Mouse (Mus musculus) cerebellum, adult 18-20 months (tissue): ENCODE data around the gene Cnot6.

Experiments
- DNase-seq, 2 experiments: peaks; one replicate each; pipeline ENCODE4 v3.0.0; 2021

The Cnot6 gene

DNA sequence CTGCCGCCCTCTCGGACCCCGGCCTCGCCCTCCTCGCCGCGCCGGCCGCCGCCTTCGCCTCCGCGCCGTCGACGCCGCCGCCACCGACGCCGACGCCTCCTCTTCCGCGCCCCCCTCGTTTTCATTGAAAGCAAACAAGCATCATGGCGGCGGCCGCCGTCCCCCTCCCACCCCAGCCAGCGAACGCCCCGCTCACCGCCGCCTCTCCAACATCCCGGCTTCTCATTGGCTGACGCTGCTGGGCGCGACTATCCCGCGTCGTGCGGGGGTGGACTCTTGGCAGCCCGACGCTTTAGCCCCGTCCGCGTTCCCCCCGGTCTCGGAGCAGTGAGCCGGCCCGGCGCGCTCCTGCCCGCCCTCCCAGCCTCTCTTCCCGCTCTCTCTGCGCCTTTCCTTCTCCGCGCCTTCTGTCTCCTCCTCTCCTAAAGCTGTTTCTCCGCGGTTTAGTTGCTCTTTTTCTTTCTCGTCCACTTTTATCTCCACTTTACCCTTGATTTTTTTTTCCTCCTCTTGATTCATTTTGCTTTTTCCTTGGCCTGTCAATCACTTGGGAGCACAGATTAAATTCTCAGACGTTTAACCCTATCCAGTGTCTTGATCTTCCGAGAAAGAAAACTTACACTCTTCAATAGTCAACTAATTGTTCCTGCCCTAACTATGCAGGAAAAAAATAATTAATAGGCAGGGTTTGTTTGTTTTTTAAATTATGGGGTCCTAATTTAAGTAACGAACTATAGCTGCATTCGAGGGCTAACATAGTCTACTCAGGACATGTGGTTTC, at the start of gene Cnot6:
Gene Cnot6 (minus strand): TSS at position 169 of the 781 bp plus-strand sequence.
- peak; percentile 97 to 99 for DNase-seq

DNA sequence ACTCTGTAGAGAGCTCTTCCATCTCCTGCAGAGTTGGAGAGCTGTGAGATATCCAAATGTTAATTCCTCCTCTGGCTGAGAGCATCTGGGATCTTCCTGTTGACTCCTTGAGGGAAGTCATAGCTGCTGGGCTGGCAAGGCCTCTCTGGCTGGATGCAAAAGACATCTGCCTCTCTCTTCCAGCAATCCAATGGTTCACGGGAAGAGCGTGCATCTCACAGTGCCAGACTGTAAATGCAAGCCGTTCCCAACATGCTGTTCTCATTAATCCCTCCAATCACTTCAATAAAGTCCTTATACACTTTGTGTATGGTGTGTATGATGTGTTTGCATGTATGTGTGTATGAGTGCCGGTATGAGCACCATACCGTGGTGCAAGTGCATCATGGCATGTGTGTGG, 48.6 kb upstream of the Cnot6 start:
- no peak for DNase-seq

DNA sequence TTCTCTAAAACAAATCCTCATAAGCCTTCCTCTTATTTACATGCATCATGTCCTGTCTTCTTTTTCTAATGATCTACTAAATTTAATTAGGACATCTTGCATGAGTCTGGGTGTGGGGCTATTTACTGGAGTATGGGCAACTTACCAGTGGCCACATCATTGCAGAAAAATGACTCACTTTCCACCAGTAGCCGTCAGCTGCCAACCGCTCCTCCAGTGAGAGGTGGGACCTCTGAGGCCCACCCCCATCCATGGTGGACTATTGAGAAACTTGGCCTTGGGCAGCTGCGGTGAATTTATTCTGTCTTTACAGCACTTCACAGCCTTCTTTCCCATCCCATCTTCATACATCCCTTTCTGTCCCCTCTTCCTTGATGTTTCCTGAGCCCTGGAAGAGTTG, 45.6 kb upstream of the Cnot6 start:
- DNase-seq = no peak

DNA sequence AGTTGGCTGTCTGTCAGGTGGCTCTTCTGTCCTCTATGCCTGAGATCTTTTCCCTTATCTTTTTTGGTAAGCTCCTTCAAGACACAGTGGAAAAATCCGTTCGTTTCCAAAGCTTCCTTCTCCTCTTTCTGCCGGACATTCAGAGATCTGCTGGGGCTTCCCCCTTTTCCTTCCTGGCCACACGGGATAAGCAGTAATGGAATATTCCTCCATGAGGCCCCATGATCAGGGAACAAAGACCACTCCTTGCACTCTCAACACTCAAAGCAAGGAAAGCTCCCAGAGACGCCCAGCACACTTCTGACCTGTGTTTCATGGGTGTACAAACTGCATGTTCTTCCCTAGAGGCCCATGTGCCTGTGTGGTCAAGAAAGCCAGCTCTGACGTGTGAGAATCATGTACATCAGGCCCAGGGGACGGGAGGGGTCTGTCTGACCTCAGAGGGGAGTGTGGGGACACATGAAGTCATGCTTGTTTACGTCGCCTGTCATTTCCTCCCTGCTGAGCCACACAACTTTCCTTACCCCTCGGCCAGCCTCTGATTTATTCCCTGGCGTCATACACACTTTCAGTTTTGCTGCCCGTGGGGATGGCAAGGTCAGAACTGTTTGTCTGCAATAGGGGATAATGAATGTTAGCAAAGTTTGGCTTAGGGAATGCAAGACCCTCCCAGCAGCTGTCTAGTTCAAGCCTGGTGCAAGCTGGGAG, 42.6 kb upstream of the Cnot6 start:
- no peak for DNase-seq

DNA sequence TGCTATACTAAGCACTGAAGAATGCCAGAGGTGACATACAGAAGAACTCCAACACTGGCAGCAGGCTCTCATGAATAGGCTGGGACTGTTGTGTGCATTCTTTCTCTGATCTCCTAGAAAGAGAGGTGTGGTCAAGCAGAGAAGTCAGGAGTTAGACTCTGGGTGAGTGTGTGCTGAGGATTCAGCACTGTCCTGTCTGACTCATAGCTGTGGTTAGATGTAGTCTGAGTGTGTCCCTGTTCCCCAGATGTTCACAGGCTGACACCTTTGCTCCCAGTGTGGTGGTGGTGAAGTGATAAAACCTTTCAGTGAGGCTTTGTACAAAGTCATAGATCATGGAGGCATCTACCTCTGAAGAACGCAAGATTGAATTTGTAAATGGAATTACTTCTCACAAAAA, 34.2 kb upstream of the Cnot6 start:
- no peak for DNase-seq

DNA sequence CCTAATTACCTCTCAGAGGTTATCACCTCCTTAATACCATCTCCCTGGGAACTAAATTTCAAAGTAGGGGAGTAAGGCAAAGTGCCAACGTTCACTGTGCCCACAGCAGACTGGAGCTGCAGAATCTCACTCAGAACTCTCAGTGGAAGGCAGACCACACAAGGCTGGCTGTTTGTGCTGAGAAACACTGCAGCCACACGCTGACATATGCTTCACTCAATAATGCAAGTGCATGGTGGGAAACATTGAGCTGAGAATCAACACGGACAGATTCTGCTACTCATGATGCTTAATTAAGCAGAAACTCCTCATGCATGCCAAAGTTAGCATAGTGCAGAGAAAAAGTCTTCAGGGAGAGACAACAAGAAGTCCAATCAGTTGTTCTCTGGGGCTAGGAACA, 33.3 kb upstream of the Cnot6 start:
- DNase-seq = no peak

DNA sequence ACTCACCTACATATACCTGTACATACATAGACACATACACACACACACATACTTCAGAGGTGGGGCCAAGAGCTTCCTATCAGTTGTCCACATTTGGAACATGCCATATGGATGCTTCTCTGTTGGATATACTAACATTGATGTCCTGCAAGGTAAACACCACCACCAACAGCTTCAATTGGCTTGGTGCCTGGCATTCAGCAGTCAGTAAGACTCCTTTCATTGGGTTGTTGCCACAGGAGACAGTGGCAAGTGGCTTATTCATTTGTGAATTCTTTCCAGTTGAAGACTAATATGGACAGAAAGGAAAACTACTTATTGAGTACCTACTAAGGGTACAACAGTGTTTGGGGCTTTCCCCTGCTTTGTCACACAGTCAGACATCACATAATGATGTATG, 32.5 kb upstream of the Cnot6 start:
- no peak for DNase-seq

DNA sequence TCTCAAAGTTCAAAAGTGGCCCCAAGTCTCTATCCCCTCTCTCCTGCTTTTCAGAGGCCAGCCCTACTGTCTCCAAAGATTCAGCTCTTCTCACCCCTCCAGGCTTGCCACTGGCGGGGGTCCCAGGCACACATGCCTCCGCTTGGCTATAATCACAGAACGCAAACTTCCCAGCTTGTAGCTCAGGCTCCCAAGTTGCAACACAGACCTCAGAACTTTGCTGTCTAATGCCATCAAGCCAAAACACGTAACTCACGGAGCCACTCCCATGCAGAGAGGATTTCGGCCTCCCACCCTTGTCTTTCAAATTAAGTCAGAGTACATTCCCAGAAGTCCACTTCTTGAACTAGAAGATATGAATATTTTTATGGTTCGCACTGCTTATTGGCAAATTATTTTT, 31.1 kb upstream of the Cnot6 start:
- DNase-seq = no peak

DNA sequence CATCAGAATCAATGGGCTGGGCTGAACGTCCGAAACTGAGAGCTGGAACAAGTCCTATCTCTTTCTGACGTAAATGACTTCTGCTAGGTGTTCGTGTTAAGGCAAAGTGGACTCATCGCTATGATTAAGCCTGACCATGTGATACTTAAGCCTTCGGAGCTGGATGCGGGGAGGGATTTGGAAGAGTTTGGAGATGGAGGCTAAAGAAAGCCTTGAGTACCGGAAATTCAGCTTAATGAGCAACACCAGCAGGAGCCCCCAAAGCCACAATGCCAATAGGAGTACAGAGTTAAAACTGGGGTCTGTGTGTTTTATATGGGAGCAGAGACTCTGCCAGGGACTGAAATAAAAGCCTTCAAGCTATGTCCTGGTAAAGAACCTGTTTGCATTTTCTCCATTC, 29.7 kb upstream of the Cnot6 start:
- no peak for DNase-seq

DNA sequence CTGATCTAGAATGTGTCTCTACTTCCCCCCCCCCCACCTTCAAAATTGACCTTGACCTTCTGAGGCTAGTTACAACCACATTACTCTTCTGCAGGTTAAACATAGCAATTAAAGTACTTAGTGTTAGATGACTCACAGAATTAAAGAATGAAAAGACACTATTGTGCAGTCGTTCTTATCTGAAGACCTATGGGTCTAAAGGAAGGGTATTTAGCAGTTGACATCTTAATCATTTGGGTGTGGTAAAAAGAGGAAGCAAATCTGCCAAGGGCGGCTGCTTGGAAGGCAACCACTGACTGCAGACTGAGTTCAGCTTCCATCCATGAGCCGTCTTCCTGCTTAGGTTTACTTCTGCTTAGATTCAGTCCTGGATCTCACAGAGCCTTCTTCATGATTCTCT, 27.3 kb upstream of the Cnot6 start:
- DNase-seq = no peak

DNA sequence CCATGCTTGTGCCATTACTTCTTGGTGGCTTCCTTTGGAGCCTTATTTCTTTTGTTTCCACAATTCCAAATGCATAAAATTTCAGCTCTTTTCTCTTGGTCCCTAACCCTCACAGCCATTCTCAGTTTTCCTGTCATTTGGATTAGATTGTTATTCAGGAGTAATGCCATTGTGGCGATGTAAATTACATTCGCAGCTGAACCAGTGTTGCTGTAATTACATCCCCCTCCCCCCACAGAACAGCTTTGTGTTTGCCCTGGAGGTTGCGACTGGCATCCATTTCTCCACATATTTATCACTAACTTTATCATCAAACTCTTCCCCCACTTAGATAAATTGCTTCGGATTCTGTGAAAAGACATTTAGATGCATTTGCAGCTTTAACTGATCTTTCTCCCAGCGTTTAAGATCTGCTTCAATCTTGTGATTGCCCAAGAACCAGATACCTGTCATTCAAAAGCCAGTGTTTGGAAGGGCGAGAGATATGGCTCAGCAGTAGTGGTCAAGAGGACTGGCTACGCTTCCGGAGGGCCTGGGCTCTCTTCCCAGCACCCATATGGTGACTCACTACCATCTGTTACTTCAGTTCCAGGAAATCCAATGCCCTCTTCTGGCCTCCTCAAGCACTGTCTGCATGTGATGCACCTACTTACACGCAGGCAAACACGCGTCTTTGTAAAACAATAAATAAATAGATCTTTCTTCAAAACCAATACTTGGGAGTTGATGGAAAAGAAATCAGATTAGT, 26.3 kb upstream of the Cnot6 start:
- DNase-seq = no peak

DNA sequence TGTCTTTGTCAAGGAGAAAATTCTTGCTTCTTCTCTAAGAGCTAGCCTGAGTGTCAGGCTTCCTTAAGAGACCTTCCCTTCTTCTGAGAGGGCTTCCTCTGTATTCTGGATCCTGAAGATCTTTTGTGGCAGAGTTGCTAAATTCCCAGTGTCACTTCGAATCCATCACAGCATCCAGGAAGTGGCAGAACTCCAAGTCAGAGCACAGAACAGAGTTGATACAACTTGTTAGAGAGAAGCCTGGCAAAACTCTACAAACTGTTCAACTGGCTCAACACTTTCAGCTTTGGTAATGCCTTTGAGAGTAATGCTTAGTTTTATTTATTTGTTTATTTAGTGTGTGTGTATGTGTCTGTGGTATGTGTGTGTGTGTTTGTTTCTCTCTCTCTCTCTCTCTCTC, 25.1 kb upstream of the Cnot6 start:
- DNase-seq = no peak

DNA sequence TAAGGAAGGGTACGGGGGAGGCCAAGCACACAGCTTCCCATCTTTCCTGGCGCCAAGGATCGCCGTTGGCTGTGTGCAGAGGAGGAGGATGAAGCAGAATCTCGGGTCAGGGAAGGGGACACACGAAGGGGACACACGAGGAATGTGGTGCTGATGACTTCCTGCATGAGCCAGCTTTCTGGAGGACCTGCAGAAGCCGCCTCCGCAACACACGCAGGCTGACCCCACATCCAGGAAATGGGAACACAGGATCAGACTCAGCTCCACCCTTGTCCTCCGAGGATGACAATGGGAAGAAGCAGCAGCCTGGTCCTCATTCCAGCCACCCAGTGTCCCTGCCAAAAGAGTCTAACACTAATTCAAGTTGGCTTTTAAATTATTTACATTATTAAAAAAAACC, 22.2 kb upstream of the Cnot6 start:
- no peak for DNase-seq

DNA sequence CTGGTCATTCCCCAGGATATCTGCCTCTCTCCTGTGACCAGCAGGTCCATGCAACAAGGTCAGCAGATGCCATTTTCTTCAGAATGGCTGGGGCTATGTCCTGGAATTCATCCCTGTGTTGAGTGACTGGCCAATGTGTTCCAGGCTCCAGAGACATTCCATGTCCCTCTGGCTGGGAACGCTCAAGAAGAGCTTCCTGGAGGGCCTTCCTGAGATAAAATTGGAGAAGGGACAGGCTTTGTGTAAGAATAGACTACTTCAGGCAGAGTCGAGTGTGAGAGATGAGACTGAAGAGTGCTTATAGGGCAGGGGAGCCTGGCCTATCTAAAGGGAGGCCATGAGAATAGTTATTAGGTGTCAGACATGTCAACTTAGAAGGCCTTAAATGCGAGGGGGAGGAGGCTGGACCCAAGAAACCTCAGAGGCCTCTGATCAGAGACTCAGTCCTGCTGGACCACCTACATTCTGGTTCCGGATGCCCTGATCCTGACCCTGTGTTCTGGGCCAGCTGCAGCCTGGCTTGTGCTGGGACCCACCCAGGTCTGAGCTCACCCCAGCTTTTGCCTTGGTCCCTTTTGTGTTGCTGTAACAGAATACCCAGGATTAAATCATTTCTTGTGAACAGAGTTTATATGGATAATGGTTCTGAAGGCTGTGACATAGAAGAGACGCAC, 17.9 kb upstream of the Cnot6 start:
- DNase-seq = no peak

DNA sequence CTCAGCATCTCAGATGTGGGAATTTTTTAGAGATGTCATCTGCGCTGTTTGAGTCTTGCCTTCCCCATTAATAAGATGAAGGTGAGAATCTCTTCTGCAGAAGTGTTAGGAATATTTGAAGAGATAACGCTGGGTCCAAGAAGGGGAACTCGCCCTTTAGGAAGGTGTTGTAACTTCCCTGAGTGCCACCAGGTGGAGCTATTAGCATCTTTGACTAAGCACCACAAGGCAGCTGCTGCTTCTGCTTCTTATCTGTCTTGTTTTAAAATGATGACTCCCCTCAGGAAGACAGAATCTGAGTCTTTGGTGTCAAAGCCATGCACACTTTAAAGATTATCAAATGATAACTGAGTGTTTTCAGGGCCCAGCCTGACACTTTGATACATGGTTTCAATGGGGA, 15.4 kb upstream of the Cnot6 start:
- DNase-seq = peak; percentile 67 to 68

DNA sequence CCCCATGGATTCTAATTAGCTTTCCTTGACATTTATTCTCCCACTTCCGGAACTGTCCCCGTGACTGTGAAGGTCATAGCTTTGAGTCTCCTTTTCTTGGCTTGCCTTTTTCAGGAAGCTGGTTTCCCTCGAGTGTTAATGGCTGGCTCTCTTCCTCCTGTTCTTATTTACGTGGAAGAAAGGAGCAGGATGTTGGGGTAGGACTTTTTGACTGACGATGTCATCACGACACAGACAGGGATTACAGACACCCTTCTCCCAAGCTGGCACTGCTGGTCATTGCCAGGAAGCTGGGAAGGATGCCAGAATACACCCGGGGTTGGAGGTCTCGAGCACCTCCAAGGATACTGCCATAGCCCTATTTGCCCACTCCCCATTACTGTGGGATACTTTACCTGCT, 14.3 kb upstream of the Cnot6 start:
- DNase-seq = no peak

DNA sequence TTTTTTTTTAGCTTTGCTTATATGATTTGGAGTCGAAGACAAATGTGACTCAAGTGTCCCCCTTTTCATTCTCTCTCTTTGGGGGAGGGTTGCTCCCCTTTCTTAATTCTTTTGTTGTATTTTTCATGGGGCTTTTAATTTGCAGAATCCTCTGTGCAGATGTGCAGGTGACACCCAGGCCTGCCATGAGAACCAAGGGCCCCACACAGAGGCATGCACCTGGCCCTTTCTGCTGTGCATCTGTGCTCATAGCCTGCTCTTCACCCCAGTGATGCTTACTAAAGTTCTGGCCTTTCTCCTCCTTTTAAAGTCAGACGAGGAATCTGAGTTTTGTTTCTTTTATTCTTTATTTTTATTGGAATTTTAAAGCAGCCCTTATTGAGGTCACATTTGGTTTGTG, 12.2 kb upstream of the Cnot6 start:
- DNase-seq = no peak

DNA sequence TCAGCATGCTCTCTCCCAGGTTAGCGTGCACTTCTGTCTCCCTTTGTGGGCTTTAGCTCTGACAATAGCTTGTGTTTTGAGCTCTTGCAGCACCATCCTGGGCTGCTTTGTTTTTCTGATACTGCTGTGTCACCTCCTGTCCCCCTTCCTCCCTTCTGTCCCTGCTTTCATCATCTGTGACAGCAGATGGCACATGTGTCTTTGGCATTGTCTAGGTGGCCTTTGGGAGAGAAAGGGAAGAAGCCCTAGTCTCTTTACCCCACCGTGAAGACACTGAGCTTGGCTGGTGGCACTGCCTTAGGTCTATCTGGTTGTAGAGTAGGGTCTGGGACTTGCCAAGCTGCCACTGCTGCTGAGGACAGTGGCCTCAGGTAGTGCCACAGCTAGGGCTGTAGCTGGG, 10.8 kb upstream of the Cnot6 start:
- no peak for DNase-seq

DNA sequence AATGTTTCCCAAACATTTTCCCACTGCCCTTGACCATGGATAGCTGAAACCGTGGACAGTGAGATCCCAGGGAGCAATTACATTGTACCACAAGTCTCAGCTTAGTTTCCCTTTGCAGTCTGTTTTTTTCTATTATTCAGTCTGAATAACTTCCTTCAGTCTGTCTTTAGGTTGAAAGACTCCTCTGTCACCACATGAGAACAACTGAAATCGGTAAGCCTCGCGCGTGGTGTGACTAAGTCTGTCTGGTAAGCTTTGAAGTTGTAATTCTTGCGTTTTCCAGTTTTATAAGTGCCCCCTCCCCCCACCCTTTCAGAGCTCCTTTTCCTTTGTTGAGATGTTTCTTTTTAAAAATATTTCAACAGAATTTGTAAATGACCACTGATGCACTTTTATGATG, 10.2 kb upstream of the Cnot6 start:
- no peak for DNase-seq

DNA sequence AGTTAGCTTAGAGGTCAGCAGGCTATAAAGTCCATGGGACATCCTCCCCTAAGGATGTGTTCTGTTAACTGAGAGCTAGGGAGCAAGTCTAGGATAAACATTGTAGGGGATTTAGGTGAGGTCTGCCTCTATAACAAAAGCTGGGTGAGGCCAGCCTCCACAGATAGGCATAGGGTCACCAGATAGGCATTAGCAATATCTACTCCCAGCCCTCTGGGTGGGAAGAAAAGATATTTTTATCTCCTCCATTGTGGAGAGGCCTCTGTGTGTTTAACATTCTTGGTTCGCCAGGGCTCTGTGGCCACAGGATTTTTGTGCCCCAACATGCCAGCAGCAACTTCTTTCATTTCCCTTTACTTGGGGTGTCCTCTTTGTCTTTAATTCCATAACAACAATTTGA, 8.8 kb upstream of the Cnot6 start:
- DNase-seq = no peak

DNA sequence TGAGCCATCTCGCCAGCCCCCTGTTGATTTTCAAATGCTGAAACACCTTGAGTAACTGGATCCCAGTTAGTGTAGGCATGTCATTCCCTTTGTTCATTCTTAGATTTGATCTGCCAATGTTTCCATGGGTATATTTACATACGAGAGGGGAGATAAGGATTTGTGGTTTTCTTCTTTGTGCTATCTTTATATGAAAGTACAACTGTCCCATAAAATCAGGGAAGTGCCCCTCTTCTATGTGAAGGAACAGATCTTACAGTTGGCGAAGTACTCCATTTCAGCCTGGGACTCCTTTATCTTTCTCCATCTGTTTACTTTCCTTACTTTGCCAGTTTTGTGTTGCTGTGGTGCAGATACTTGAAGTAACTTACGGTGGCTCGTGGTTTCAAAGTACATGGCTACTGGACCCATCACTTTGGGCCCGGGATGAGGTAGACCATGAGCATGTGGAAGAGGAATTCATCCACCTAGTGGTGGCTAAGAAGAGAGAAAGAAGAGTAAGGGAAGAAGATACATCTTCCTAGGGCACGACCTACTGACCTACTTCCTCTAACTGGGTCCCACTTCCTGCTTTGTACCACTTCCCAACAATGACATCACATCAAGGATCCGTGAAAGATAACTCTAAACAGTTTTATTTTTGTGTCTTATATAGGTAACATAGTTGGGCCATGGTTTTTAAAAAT, 7.1 kb upstream of the Cnot6 start:
- no peak for DNase-seq
